Mouse (Mus musculus) left cerebral cortex, postnatal 14 days (tissue): ENCODE results near the gene Akap8l. TPM values are rescaled to one million over a fixed set of nuclear protein-coding genes. Genes with fewer than 3 reads are reported as not detected.

Experiments
- DNase-seq, 2 experiments: peaks; one replicate each; pipeline ENCODE4 v3.0.0; 2021 to 2022; ENCODE audit warnings: low spot score in 2 of 2, mixed read lengths in 1 of 2
- intact Hi-C: fragments of 180-260 bp; cut with DNase I; formaldehyde crosslinking; loops from one replicate; pipeline ENCODE4 v1.15.1; 2025
- microRNA-seq, 2 experiments: library from miRNA; unstranded; fragments of <30 nt; microRNA quantifications; one replicate each; pipeline ENCODE4 v1.2.0; 2022
- total RNA-seq, 2 experiments: library from RNA; stranded (reverse); gene quantifications; 2 replicates each; pipeline ENCODE4 v1.2.3; 2021

Gene Akap8l
- total RNA-seq, 2 experiments from 2014 or later = 164 to 175 TPM

- intact Hi-C loops = loop anchor here (5.0 to 10.0 kb wide), 3 partner anchors 44 to 247 kb away; partner anchors contain the start of genes Hsf2bp and Rrp1b
- no peak for DNase-seq
Observed at GRCm38 (mm10) chr17:32281611-32282310, 68.6 kb downstream of the Akap8l start.

GRCm38 (mm10) chr17:32281126-32281525 lies 69.3 kb downstream of the Akap8l start:
- no peak for DNase-seq
- intact Hi-C loops = loop anchor here (5.0 to 10.0 kb wide), 3 partner anchors 44 to 246 kb away; partner anchors contain the start of genes Hsf2bp and Rrp1b

- intact Hi-C loops = loop anchor here (5.0 to 10.0 kb wide), 3 partner anchors 43 to 246 kb away; partner anchors contain the start of genes Hsf2bp and Rrp1b
- DNase-seq = no peak
Observed at GRCm38 (mm10) chr17:32280575-32280974, 69.8 kb downstream of the Akap8l start.

GRCm38 (mm10) chr17:32277201-32277600 lies 73.2 kb downstream of the Akap8l start:
- intact Hi-C loops = no loop called here
- no peak for DNase-seq

GRCm38 (mm10) chr17:32275568-32275967 lies 74.8 kb downstream of the Akap8l start:
- DNase-seq = no peak
- intact Hi-C loops = no loop called here

Small RNAs within 50 kb of the gene (microRNA-seq; reads per million reads assigned to microRNA genes)
- 0 reads per million in 2 experiments for gene Gm22201

Other genes with a start within 250 kb of the Akap8l start
- gene Notch3, start 183.8 kb downstream of the Akap8l start, total RNA-seq = 10 to 100 TPM; 13.8 to 15.4 TPM
- under 1 TPM; 0.26 to 0.27 TPM for gene Ephx3, start 161.1 kb downstream of the Akap8l start, total RNA-seq
- gene Brd4, start 65.9 kb downstream of the Akap8l start, total RNA-seq = 100 to 1,000 TPM; 118 to 129 TPM
- 10 to 100 TPM; 75.3 to 84.7 TPM for gene Akap8, start 29.4 kb downstream of the Akap8l start, total RNA-seq
- 10 to 100 TPM; 78.0 to 85.2 TPM for gene Wiz, start 38.8 kb upstream of the Akap8l start, total RNA-seq
- 1 to 10 TPM; 3.0 TPM for gene Rasal3, start 53.0 kb upstream of the Akap8l start, total RNA-seq
- not detected for gene Pglyrp2, start 73.6 kb upstream of the Akap8l start, total RNA-seq
- not detected for gene Cyp4f39, start 102.1 kb upstream of the Akap8l start, total RNA-seq
- gene Cyp4f17, start 155.4 kb upstream of the Akap8l start, total RNA-seq = 1 to 10 TPM; 3.7 to 3.8 TPM
- gene Cyp4f16, start 186.0 kb upstream of the Akap8l start, total RNA-seq = 1 to 10 TPM; 5.8 to 5.9 TPM